Mouse (Mus musculus): ENCODE measurements around the gene Noc4l.
A peak's percentile ranks its signal among the peaks of the same experiment; 100 is the strongest.

Gene Noc4l

GRCm38 (mm10) chr5:110652719-110653648 is at the start of gene Noc4l, which contains the start of gene Ddx51:
Noc4l (minus strand) TSS chr5:110653417.
Ddx51 (plus strand) TSS chr5:110653451.
- peak; percentile 94 for DNase-seq (ENCODE audit: low read depth, low spot score)

- DNase-seq (ENCODE audit: low read depth, low spot score): no peak
These were observed 45.4 kb upstream of the Noc4l start for GRCm38 (mm10) chr5:110698617-110699016.

GRCm38 (mm10) chr5:110682041-110682440 is 28.8 kb upstream of the Noc4l start:
- DNase-seq (ENCODE audit: low read depth, low spot score): no peak

GRCm38 (mm10) chr5:110665486-110666121 is 12.4 kb upstream of the Noc4l start:
- peak; percentile 58 for DNase-seq (ENCODE audit: low read depth, low spot score)

GRCm38 (mm10) chr5:110664750-110665269 is 11.6 kb upstream of the Noc4l start:
- DNase-seq (ENCODE audit: low read depth, low spot score): no peak

- no peak for DNase-seq (ENCODE audit: low read depth, low spot score)
These were observed 10.8 kb upstream of the Noc4l start for GRCm38 (mm10) chr5:110664041-110664440.

GRCm38 (mm10) chr5:110659682-110660081 is 6.5 kb upstream of the Noc4l start:
- DNase-seq (ENCODE audit: low read depth, low spot score): no peak

GRCm38 (mm10) chr5:110653686-110654085 is 469 bp upstream of the Noc4l start:
- DNase-seq (ENCODE audit: low read depth, low spot score): no peak

GRCm38 (mm10) chr5:110646377-110646776 is 6.8 kb downstream of the Noc4l start:
- DNase-seq (ENCODE audit: low read depth, low spot score): no peak

GRCm38 (mm10) chr5:110639459-110639858 is 13.8 kb downstream of the Noc4l start:
- DNase-seq (ENCODE audit: low read depth, low spot score): peak; percentile 88

GRCm38 (mm10) chr5:110638306-110639074 is 14.7 kb downstream of the Noc4l start:
- DNase-seq (ENCODE audit: low read depth, low spot score): peak; percentile 32

- DNase-seq (ENCODE audit: low read depth, low spot score): peak; percentile 47
These were observed 17.1 kb downstream of the Noc4l start for GRCm38 (mm10) chr5:110635951-110636707.

- DNase-seq (ENCODE audit: low read depth, low spot score): no peak
These were observed 23.6 kb downstream of the Noc4l start for GRCm38 (mm10) chr5:110629525-110630120.

- DNase-seq (ENCODE audit: low read depth, low spot score): no peak
These were observed 25.1 kb downstream of the Noc4l start for GRCm38 (mm10) chr5:110628156-110628555.

- no peak for DNase-seq (ENCODE audit: low read depth, low spot score)
These were observed 25.9 kb downstream of the Noc4l start for GRCm38 (mm10) chr5:110627351-110627750.

- DNase-seq (ENCODE audit: low read depth, low spot score): no peak
These were observed 28.9 kb downstream of the Noc4l start for GRCm38 (mm10) chr5:110624319-110624718.

GRCm38 (mm10) chr5:110619226-110619625 is 34.0 kb downstream of the Noc4l start:
- DNase-seq (ENCODE audit: low read depth, low spot score): no peak

- DNase-seq (ENCODE audit: low read depth, low spot score): no peak
These were observed 41.6 kb downstream of the Noc4l start for GRCm38 (mm10) chr5:110611435-110612158.

- no peak for DNase-seq (ENCODE audit: low read depth, low spot score)
These were observed 42.7 kb downstream of the Noc4l start for GRCm38 (mm10) chr5:110610484-110610883.

GRCm38 (mm10) chr5:110609868-110610267 is 43.3 kb downstream of the Noc4l start:
- no peak for DNase-seq (ENCODE audit: low read depth, low spot score)

All from ES-CJ7 (cell line).